Mouse (Mus musculus) ES-E14 (cell line): ENCODE data around the gene Rptor.

Experiments used
- HCFC1 ChIP-seq: IDR thresholded peaks from 2 replicates; pipeline ENCODE4 v1.6.1; 2012; ENCODE audit warnings: low read length, inconsistent platforms, borderline replicate concordance; ENCODE audit not compliant: insufficient read depth
- ZC3H11A ChIP-seq: IDR thresholded peaks from 2 replicates; pipeline ENCODE4 v1.6.1; 2012; ENCODE audit warnings: low read depth, mild to moderate bottlenecking, inconsistent platforms, low read length, borderline replicate concordance

DNA sequence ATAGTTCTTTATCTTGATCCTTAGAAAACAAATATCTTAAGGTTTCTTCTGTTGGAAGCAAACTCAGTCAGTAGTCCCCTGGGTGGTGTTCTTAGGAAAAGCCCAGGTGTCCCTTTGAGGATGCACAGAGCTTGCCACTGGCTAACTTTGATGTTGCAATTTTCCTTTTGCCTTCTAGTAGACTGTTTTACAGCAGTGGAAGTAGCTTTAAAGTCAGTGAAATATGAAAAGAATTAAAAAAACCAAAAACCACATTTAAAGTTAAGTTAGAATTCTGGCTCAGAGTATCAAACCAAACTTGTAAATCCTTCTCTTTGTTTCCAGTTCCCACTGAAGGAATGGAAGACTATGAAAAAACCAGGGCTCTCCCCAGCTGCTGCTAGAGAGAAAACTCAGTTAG lies 47.8 kb downstream of the Rptor start:
- no peak for TF ChIP-seq HCFC1
- TF ChIP-seq ZC3H11A, result no peak
